Mouse (Mus musculus) heart, adult 2 months (tissue): ENCODE measurements around the gene Brf1.

ENCODE experiments used
- CTCF ChIP-seq: fragments of 200-600 bp; IDR thresholded peaks from 2 replicates; pipeline ENCODE4 v1.8.1; 2022; ENCODE audit warnings: antibody characterized with exemption, mild to moderate bottlenecking, moderate library complexity
- POLR2A ChIP-seq: fragments of 200-500 bp; IDR thresholded peaks from 2 replicates; pipeline ENCODE4 v1.6.1; 2011; ENCODE audit warnings: mild to moderate bottlenecking, low read depth, low read length, control low read depth; ENCODE audit not compliant: insufficient read depth

GRCm38 (mm10) chr12:112912951-112913745, 87.4 kb downstream of the Brf1 start:
- TF ChIP-seq CTCF: no peak
- no peak for TF ChIP-seq POLR2A
